Mouse (Mus musculus) megakaryocyte, embryonic 14.5 days (primary cell): ENCODE data around the gene Dyrk3.

Experiments
- FLI1 ChIP-seq: IDR thresholded peaks from 2 replicates; pipeline ENCODE4 v1.6.1; 2012; ENCODE audit warnings: low read length, inconsistent platforms, mixed read lengths
- GATA1 ChIP-seq: IDR thresholded peaks from 3 replicates; pipeline ENCODE4 v1.6.1; 2012; ENCODE audit warnings: mixed read lengths, low read length, inconsistent platforms, borderline replicate concordance

DNA sequence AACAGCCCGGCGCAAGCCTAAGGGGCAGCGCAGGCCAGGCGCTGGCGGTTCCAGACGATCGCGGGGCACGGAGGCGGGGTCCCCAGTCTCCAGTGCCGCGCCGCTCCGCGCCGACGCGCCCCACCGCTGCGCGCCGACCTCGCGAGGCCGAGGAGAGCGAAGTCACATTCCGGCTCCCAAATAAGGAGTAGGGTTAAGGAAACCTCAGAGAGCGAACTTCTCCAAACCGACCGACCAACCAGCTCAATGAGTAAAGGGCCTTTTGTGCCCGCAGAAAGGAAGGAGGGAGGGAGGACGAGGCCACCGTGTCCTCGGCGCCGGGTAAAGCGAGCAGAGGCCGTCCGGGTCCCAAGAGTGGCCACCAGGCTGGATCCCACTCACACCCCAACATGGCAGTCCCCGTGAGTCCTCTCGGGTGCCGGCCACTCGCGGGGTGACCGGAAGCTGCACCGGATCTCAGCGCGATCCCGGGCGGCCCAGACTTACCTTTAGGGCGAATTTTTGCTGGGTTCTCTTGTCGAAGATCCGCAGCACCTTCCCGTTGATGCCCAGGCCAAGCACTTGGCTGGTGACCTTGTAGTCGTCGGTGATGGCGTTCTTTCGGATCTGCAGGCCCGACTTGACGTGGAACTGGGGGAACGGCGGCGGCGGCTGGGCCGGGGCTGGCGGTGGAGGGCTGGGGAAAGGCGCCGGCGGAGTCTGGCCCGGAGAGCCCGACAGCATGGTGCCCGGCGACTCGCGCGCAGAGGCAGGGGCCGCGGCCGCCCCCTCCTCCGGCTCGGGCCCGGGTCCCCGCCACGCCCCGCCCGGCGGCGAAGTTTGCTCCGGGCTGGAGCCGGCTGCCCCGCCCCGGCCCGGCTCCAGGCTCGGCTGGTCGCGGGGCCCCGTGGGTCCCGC is 41.1 kb downstream of the Dyrk3 start:
- TF ChIP-seq GATA1 = no peak
- no peak for TF ChIP-seq FLI1
